Mouse (Mus musculus): ENCODE results near the gene Map9. TPM values are rescaled to one million over a fixed set of nuclear protein-coding genes. Genes with fewer than 3 reads are reported as not detected.

The Map9 gene
- polyA plus RNA-seq, 2 experiments = 0.05 to 0.08 TPM

DNA sequence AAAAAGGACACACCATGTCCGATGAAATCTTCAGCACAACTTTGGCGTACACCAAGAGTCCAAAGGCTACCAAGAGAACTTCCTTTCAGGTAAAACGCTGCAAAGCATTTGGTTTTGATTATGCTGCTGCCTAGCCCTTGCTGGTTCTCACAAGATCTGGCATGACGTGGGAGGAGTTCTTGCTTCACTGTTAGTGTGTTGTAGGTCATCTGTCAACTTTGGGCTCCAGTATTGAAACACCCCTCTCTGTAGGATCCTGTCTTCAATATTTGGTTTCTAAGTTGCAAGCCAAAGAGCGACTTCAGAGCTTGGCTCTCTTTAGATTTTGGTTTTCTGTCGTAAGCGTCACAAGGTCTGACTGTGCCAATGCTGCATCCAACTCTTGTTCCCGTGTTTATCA lies 1.2 kb downstream of the Map9 start:
- no peaks in the 10 kb centered on the region for H3K9me3 ChIP-seq (ENCODE audit: control insufficient read depth, low read length)
- H3K4me2 ChIP-seq (ENCODE audit: low read depth) = no peak overlapping the region
- no peak for TF ChIP-seq CTCF (IDR thresholded peaks at IDR 0.05; ENCODE audit: low read depth)
- TF ChIP-seq EP300 (IDR thresholded peaks at IDR 0.05; ENCODE audit: low read depth) = no peak

DNA sequence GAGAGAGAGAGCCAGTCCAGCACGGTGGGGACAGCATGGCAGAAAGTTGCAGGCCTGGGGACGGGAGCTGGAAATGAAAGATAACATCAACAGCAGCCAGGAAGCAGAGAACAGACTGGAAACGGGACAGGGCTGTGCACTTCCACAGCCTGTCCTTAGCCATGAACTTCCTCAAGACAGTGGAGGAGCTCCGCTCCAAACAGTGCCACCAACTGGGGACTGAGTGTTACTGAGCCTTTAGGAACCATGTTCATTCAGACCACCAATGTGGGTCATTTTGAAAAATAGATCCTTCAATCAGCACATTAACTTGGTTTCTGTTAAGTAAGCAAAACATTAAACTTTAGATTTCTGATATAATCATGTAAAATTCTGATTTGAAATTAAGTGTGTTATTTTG lies 4.6 kb downstream of the Map9 start:
- no peak overlapping the region for H3K4me3 ChIP-seq (ENCODE audit: insufficient read depth in 1 of 2, low read depth in 2 of 2, low read length in 2 of 2)
- H3K9ac ChIP-seq (replicated peaks) = no peak overlapping the region
- no peaks in the 10 kb centered on the region for H3K27me3 ChIP-seq (ENCODE audit: control insufficient read depth, insufficient read depth, low read length)
- DNase-seq (ENCODE audit: low read depth in 3 of 3, low spot score in 3 of 3) (no peak), ATAC-seq (ENCODE audit: insufficient read depth) (no peak)
- H3K27ac ChIP-seq = no peak overlapping the region
- 8% methylated on average over 4 of the region's 4 CpGs for WGBS (ENCODE audit: insufficient replicate concordance)
- TF ChIP-seq EP300 (IDR thresholded peaks at IDR 0.05; ENCODE audit: low read depth) (no peak), CTCF (IDR thresholded peaks at IDR 0.05; ENCODE audit: low read depth) (peak; percentile 37)
- H3K9me3 ChIP-seq (ENCODE audit: control insufficient read depth, low read length) = no peaks in the 10 kb centered on the region
- no peaks in the 10 kb centered on the region for H3K36me3 ChIP-seq (replicated peaks; ENCODE audit: control insufficient read depth, insufficient read depth, low read depth)
- H3K4me2 ChIP-seq (ENCODE audit: low read depth) = no peak overlapping the region
- H3K4me1 ChIP-seq (replicated peaks; ENCODE audit: control insufficient read depth in 2 of 2, insufficient read depth in 2 of 2, low read length in 1 of 2) = peaks cover 0 to 2% of the 10 kb centered on the region in 2 experiments; a peak in 1 of 4 replicates

More for the DNA sequence above, 1.2 kb downstream of the Map9 start:
- ATAC-seq (ENCODE audit: insufficient read depth) = no peak
- no peak overlapping the region for H3K4me3 ChIP-seq (ENCODE audit: insufficient read depth in 1 of 2, low read depth in 2 of 2, low read length in 2 of 2)
- H3K36me3 ChIP-seq (replicated peaks; ENCODE audit: control insufficient read depth, insufficient read depth, low read depth) = no peaks in the 10 kb centered on the region
- H3K9ac ChIP-seq (replicated peaks) = no peak overlapping the region
- DNase-seq (ENCODE audit: low read depth in 3 of 3, low spot score in 3 of 3) = no peak
- no peak overlapping the region for H3K27ac ChIP-seq
- H3K27me3 ChIP-seq (ENCODE audit: control insufficient read depth, insufficient read depth, low read length) = no peaks in the 10 kb centered on the region
- H3K4me1 ChIP-seq (replicated peaks; ENCODE audit: control insufficient read depth in 2 of 2, insufficient read depth in 2 of 2, low read length in 1 of 2) = peaks cover 0 to 2% of the 10 kb centered on the region in 2 experiments; a peak in 1 of 4 replicates
- 66% methylated on average over 8 of the region's 8 CpGs for WGBS (ENCODE audit: insufficient replicate concordance)

DNA sequence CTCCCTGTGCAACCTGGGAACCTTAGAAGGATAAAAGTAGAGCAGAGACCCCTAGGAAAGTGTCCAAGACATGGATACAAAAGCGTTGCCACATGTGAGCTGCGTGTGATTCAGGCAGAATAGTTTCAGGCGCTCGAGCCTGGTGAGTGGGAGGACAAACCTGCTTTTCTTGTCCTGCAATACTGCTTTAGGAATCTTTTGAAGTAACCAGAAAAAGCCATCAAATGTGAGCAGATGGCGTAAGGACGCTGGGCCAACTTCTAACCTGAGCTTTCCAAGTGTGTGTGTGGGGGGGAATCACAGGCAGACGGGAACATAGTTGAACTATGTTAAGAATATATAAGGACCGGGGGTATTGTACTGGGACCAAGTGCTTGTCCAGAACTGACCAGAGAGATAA lies 6.7 kb downstream of the Map9 start:
- Histone ChIP-seq H3K4me1 (replicated peaks; ENCODE audit: control insufficient read depth in 2 of 2, insufficient read depth in 2 of 2, low read length in 1 of 2) (no peaks in the 10 kb centered on the region; a peak in 1 of 4 replicates), H3K4me2 (ENCODE audit: low read depth) (no peak overlapping the region), H3K27ac (no peak overlapping the region), H3K9me3 (ENCODE audit: control insufficient read depth, low read length) (no peaks in the 10 kb centered on the region), H3K36me3 (replicated peaks; ENCODE audit: control insufficient read depth, insufficient read depth, low read depth) (no peaks in the 10 kb centered on the region), H3K4me3 (ENCODE audit: insufficient read depth in 1 of 2, low read depth in 2 of 2, low read length in 2 of 2) (no peak overlapping the region), H3K9ac (replicated peaks) (no peak overlapping the region), H3K27me3 (ENCODE audit: control insufficient read depth, insufficient read depth, low read length) (no peaks in the 10 kb centered on the region)
- 65% methylated on average over 8 of the region's 8 CpGs for WGBS (ENCODE audit: insufficient replicate concordance)
- no peak for ATAC-seq (ENCODE audit: insufficient read depth)
- no peak for DNase-seq (ENCODE audit: low read depth in 3 of 3, low spot score in 3 of 3)
- no peak for TF ChIP-seq EP300 (IDR thresholded peaks at IDR 0.05; ENCODE audit: low read depth)
- TF ChIP-seq CTCF (IDR thresholded peaks at IDR 0.05; ENCODE audit: low read depth) = no peak

DNA sequence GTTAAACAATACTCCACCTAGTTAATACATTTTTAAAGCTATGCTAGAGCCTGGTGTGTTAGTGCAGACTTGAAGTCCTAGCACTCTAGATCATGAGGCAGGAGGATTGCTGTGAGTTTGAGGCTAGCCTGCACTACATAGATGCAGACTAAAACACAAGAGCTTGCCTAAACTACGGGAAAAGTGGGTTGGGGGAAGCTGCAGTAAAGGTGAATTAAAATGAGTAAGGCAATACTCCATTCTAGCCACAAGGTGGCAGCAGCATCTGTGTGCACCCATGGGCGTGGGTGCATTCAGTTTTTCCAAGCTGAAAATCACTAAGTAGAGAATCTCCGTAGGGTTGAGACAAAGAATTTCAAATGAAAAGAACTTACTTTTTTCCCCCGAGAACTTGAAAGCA lies 7.1 kb downstream of the Map9 start:
- ATAC-seq (ENCODE audit: insufficient read depth) (no peak), DNase-seq (ENCODE audit: low read depth in 3 of 3, low spot score in 3 of 3) (no peak)
- TF ChIP-seq CTCF (IDR thresholded peaks at IDR 0.05; ENCODE audit: low read depth) (peak; percentile 79), EP300 (IDR thresholded peaks at IDR 0.05; ENCODE audit: low read depth) (no peak)
- H3K36me3 ChIP-seq (replicated peaks; ENCODE audit: control insufficient read depth, insufficient read depth, low read depth) = no peaks in the 10 kb centered on the region
- H3K27ac ChIP-seq = no peak overlapping the region
- 33% methylated on average over 4 of the region's 4 CpGs for WGBS (ENCODE audit: insufficient replicate concordance)
- no peak overlapping the region for H3K4me3 ChIP-seq (ENCODE audit: insufficient read depth in 1 of 2, low read depth in 2 of 2, low read length in 2 of 2)
- H3K4me1 ChIP-seq (replicated peaks; ENCODE audit: control insufficient read depth in 2 of 2, insufficient read depth in 2 of 2, low read length in 1 of 2) = no peaks in the 10 kb centered on the region; a peak in 1 of 4 replicates
- H3K9me3 ChIP-seq (ENCODE audit: control insufficient read depth, low read length) = no peaks in the 10 kb centered on the region
- no peak overlapping the region for H3K4me2 ChIP-seq (ENCODE audit: low read depth)
- no peaks in the 10 kb centered on the region for H3K27me3 ChIP-seq (ENCODE audit: control insufficient read depth, insufficient read depth, low read length)
- H3K9ac ChIP-seq (replicated peaks) = no peak overlapping the region

DNA sequence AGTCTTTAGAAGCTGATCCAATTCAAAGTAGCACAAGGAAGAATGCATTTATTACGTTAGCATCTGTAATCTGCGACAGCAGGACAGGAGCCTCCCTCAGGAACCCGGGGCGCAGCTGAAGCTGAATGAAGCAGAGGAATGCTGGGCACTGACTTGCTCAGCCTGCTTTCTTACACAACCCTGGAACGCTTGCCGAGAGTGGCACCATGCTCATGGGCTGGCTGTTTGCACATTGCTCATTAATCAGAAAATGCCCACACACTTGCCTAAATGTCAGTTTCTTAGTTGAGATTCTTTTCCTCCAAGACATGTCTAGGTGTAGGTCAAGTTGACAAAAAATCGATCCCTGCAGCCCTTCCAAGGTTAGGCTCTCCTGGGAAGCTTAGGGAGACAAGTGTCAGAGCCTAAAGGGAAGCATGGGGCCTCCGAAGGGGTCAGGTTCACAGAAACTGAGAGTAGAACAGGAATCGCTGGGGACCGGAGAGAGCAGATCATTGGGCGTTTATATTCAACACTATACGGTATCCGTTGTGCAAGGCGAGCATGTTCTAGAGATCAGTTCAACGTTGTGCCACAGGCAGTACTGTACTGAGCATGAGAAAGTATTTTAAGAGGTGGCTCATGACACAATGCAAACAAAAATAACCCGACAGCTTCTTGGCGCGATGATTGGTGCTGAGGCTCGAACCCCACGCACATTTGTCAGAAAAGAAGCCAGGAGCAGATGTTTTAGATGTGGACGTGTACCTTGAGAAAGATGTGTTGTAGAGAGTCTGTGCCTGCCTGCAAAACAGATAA lies 11.4 kb downstream of the Map9 start:
- H3K36me3 ChIP-seq (replicated peaks; ENCODE audit: control insufficient read depth, insufficient read depth, low read depth) = no peaks in the 10 kb centered on the region
- DNase-seq (ENCODE audit: low read depth in 3 of 3, low spot score in 3 of 3) (no peak), ATAC-seq (ENCODE audit: insufficient read depth) (no peak)
- 67% methylated on average over 21 of the region's 21 CpGs for WGBS (ENCODE audit: insufficient replicate concordance)
- H3K27me3 ChIP-seq (ENCODE audit: control insufficient read depth, insufficient read depth, low read length) = no peaks in the 10 kb centered on the region
- H3K9ac ChIP-seq (replicated peaks) = no peak overlapping the region
- TF ChIP-seq CTCF (IDR thresholded peaks at IDR 0.05; ENCODE audit: low read depth) = no peak
- TF ChIP-seq EP300 (IDR thresholded peaks at IDR 0.05; ENCODE audit: low read depth) = no peak
- H3K27ac ChIP-seq = no peak overlapping the region
- H3K4me1 ChIP-seq (replicated peaks; ENCODE audit: control insufficient read depth in 2 of 2, insufficient read depth in 2 of 2, low read length in 1 of 2) = no peaks in the 10 kb centered on the region; a peak in 1 of 4 replicates
- H3K9me3 ChIP-seq (ENCODE audit: control insufficient read depth, low read length) = no peaks in the 10 kb centered on the region
- H3K4me2 ChIP-seq (ENCODE audit: low read depth) = no peak overlapping the region
- no peak overlapping the region for H3K4me3 ChIP-seq (ENCODE audit: insufficient read depth in 1 of 2, low read depth in 2 of 2, low read length in 2 of 2)

Measured in liver, embryonic 14.5 days (tissue).